Mouse (Mus musculus) naive thymus-derived CD4-positive, alpha-beta T cell, adult 5 months (primary cell): Measurements from ENCODE around the gene Olfr734. TPM values are rescaled to one million over a fixed set of nuclear protein-coding genes. Genes with fewer than 3 reads are reported as not detected.

ENCODE experiments used
- polyA plus RNA-seq: library from polyadenylated mRNA; unstranded; fragments of 100-300 nt; shearing (Covaris generic); gene quantifications from one replicate; pipeline ENCODE4 v1.2.1, GENCODE M21; 2017

Gene Olfr734
- polyA plus RNA-seq: not detected

GRCm38 (mm10) chr14:50326661-50327060, at the start of gene Olfr734:
Gene Olfr734, minus strand, starts transcription at chr14:50326761.

GRCm38 (mm10) chr14:50357593-50357992, 31.0 kb upstream of the Olfr734 start, which contains the start of gene Tlr11:
Gene Tlr11, plus strand, starts transcription at chr14:50357914.

GRCm38 (mm10) chr14:50348796-50349195, 22.2 kb upstream of the Olfr734 start, which contains the start of gene Olfr735:
Gene Olfr735, minus strand, starts transcription at chr14:50348872.

GRCm38 (mm10) chr14:50301422-50301821, 25.1 kb downstream of the Olfr734 start, which contains the start of gene Olfr733:
Gene Olfr733, minus strand, starts transcription at chr14:50301522.

DNA sequence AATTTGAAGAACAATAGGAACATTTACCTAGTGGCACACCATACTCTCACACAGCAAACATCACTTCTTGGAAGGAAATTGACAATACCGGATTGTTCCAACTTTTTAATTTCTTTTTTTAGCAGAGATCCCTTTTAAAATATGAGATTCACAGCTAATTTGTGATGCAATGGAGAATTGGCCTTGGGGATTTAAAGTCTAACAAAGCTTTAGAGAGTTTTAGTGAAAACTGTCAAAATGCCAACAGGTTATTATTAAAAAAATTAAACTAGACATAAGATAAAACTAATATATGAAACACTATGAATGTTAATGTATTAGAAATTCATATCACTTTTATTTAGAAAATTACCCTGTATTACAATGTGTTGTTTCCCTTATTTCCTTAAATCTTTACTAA, 42.5 kb downstream of the Olfr734 start, which contains the start of gene Olfr732:
TSS of gene Olfr732 (minus strand) at position 101 of the 400 bp plus-strand sequence.

Other genes starting within 250 kb of the Olfr734 start
- not detected for gene Olfr726, start 235.8 kb downstream of the Olfr734 start, polyA plus RNA-seq
- gene Olfr727, start 203.6 kb downstream of the Olfr734 start, polyA plus RNA-seq: 0.30 TPM
- gene Olfr728, start 184.1 kb downstream of the Olfr734 start, polyA plus RNA-seq: not detected
- 0.30 TPM for gene Olfr729, start 173.9 kb downstream of the Olfr734 start, polyA plus RNA-seq
- not detected for gene Olfr730, start 138.6 kb downstream of the Olfr734 start, polyA plus RNA-seq
- gene Olfr731, start 84.9 kb downstream of the Olfr734 start, polyA plus RNA-seq: 0.06 TPM
- gene Olfr732, start 42.6 kb downstream of the Olfr734 start, polyA plus RNA-seq: not detected
- not detected for gene Olfr733, start 25.2 kb downstream of the Olfr734 start, polyA plus RNA-seq
- not detected for gene Olfr735, start 22.1 kb upstream of the Olfr734 start, polyA plus RNA-seq
- not detected for gene Tlr11, start 31.2 kb upstream of the Olfr734 start, polyA plus RNA-seq
- not detected for gene Olfr736, start 54.4 kb upstream of the Olfr734 start, polyA plus RNA-seq
- gene Olfr738, start 80.8 kb upstream of the Olfr734 start, polyA plus RNA-seq: not detected
- gene Olfr739, start 91.9 kb upstream of the Olfr734 start, polyA plus RNA-seq: not detected
- gene Olfr740, start 118.8 kb upstream of the Olfr734 start, polyA plus RNA-seq: not detected
- not detected for gene Olfr741, start 146.0 kb upstream of the Olfr734 start, polyA plus RNA-seq
- not detected for gene Olfr742, start 176.8 kb upstream of the Olfr734 start, polyA plus RNA-seq
- not detected for gene Olfr743, start 195.1 kb upstream of the Olfr734 start, polyA plus RNA-seq